Mouse (Mus musculus): Measurements from ENCODE around the gene Ranbp3l. TPM values are rescaled to one million over a fixed set of nuclear protein-coding genes. Genes with fewer than 3 reads are reported as not detected.

Ranbp3l gene
- not detected in 2 replicates for polyA plus RNA-seq (2012)

DNA sequence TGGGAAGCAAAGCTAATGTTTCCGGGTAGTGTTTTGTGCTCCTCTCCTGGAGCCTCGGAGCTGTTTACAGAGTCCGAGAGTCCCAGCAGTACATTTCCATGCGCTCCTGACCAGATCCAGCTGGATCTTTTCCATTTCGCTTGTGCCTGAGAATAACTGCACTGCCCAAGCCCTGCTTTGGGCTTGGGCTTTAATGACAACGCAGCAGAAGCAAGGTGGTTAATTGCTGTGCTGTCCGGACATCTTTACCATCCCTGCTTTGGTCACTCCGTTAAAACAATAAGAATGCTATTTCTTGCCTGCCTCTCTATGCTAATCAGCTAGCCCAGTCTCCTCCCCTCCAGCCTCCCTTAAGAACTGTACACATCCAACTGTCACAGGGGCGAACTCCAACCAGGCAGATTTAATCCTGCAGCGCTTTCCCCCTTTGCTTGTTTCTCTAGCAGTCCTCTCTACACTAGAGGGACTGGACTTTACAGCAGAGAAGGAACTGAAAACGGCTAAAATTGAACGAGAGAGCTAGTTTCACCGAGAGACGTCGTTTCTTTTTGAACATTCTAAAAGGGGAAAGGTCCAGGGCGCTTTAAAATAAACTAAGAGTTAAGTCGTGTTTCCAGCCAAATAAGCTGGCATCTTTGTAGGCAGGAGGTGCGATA lies at the start of gene Ranbp3l:
Gene Ranbp3l, plus strand, starts transcription at position 377 of the 656 bp plus-strand sequence.

GRCm38 (mm10) chr15:9070912-9071555 lies 103.3 kb downstream of the Ranbp3l start, which contains the start of gene Nadk2:
Gene Nadk2 (plus strand): TSS chr15:9071260.

Other genes starting within 250 kb of the Ranbp3l start
- gene Nadk2, start 103.3 kb downstream of the Ranbp3l start, polyA plus RNA-seq (2012), result 37.4 and 37.7 TPM in 2 replicates
- 0.30 and 0.41 TPM in 2 replicates for gene Lmbrd2, start 172.6 kb downstream of the Ranbp3l start, polyA plus RNA-seq (2012)
- gene Skp2, start 187.5 kb downstream of the Ranbp3l start, polyA plus RNA-seq (2012), result 2.1 and 3.5 TPM in 2 replicates